ENCODE assay signal across 14 mouse cellular contexts in genomic region chr8:77451466-77452382, GRCm38 (mm10).
DNase-seq lines count a peak whose midpoint lies in the region; TF ChIP-seq lines count a peak whose summit lies in the region.
"Had no signal": no experiment of that assay in that cellular context is flagged by ENCODE, and none has a peak within 500 bp of the region (broad histone marks: within the 10 kb centered on the region; RNA-seq: fewer than 3 reads in every experiment).

No protein-coding gene starts in this region.

- no peaks in the 10 kb centered on the region for H3K27me3 ChIP-seq in kidney, adult 2 months (replicated peaks; ENCODE audit: control insufficient read depth, insufficient read depth, low read length)
- H3K27me3 ChIP-seq: embryonic facial prominence, embryonic 13.5 days; limb, embryonic 12.5 days; neural tube, embryonic 13.5 days had no signal

- peaks cover 24% of the 10 kb centered on the region for H3K4me1 ChIP-seq in kidney, adult 2 months (ENCODE audit: control insufficient read depth, insufficient read depth, low read length)
- H3K4me1 ChIP-seq: embryonic facial prominence, embryonic 13.5 days; limb, embryonic 12.5 days; neural tube, embryonic 13.5 days had no signal

- no peak for TF ChIP-seq CTCF in kidney, adult 2 months (conservative IDR thresholded peaks at IDR 0.05; ENCODE audit: insufficient read depth, insufficient read length, low read depth, low read length)

- H3K27ac ChIP-seq in kidney, adult 2 months (ENCODE audit: insufficient read depth, low read depth, low read length), result no peak overlapping the region
- H3K27ac ChIP-seq: embryonic facial prominence, embryonic 13.5 days; limb, embryonic 12.5 days; neural tube, embryonic 13.5 days had no signal

- H3K4me3 ChIP-seq in kidney, adult 2 months (ENCODE audit: insufficient read depth, low read depth, low read length), result no peak overlapping the region
- H3K4me3 ChIP-seq: embryonic facial prominence, embryonic 13.5 days; limb, embryonic 12.5 days; neural tube, embryonic 13.5 days had no signal

- 66% methylated on average over 21 of the region's 21 CpGs for WGBS in kidney, adult 2 months

- H3K36me3 ChIP-seq in kidney, adult 2 months (ENCODE audit: control insufficient read depth, insufficient read depth, low read length), result no peaks in the 10 kb centered on the region

- DNase-seq in kidney, adult 2 months, result peak; percentile 54
- no peak for DNase-seq in kidney, postnatal 25 days
- peak; percentile 68 for DNase-seq in CD4-positive, CD25-positive, alpha-beta regulatory T cell, adult 2 months (ENCODE audit: low read depth, low spot score)
- peak; percentile 70 for DNase-seq in fibroblast of lung, adult 2 months (ENCODE audit: low read depth)
- peak; percentile 42 to 67 for DNase-seq in natural killer cell, adult 2 months (ENCODE audit: low spot score in 2 of 2)
- DNase-seq in cerebellum, postnatal 36 days, result no peak
- DNase-seq in adrenal gland, adult 8-10 months, result no peak
- no peak for DNase-seq in yolk sac, embryonic 10.5 days (ENCODE audit: low spot score)
- DNase-seq: adrenal gland, postnatal 25 days; cerebellum, adult 18-20 months; right cerebral cortex, postnatal 25 days had no signal

- TF ChIP-seq POLR2A in kidney, adult 2 months (IDR thresholded peaks at IDR 0.05; ENCODE audit: low read depth, low read length), result no peak

Comparison
In these comparisons a context has a peak if more than half of its experiments do, and no peak if none do; other contexts are left out.
1. DNase-seq: peak in kidney, adult 2 months (single experiment), CD4-positive, CD25-positive, alpha-beta regulatory T cell, adult 2 months (single experiment), fibroblast of lung, adult 2 months (single experiment) and natural killer cell, adult 2 months (2 of 2); none in kidney, postnatal 25 days (0 of 2), cerebellum, postnatal 36 days (0 of 2), adrenal gland, adult 8-10 months (single experiment) and yolk sac, embryonic 10.5 days (single experiment).